Mouse (Mus musculus): ENCODE measurements around the gene Hdac10. TPM values are rescaled to one million over a fixed set of nuclear protein-coding genes. Genes with fewer than 3 reads are reported as not detected.

The Hdac10 gene
- total RNA-seq (2021) (10 to 100 TPM; 10.9 to 11.2 TPM), polyA plus RNA-seq (2012; rRNA removed) (29.7 and 30.3 TPM in 2 replicates)
- long read RNA-seq, transcript Hdac10-201 (20 exons, 2,412 nt): major isoform, 6 of 20 reads
- long read RNA-seq, partial matches to known transcripts: 0 of 20 reads
- long read RNA-seq, other reads (novel, unspliced or antisense): 14 of 20 reads

- peak; percentile 88 for DNase-seq
These were observed at the start of gene Hdac10 for GRCm38 (mm10) chr15:89128382-89129350. Hdac10 (minus strand) TSS chr15:89128700.

GRCm38 (mm10) chr15:89177576-89178259 is 49.2 kb upstream of the Hdac10 start:
- DNase-seq: no peak

GRCm38 (mm10) chr15:89177121-89177520 is 48.6 kb upstream of the Hdac10 start:
- peak; percentile 95 for DNase-seq

- no peak for DNase-seq
These were observed 47.1 kb upstream of the Hdac10 start for GRCm38 (mm10) chr15:89175411-89176155.

- DNase-seq: no peak
These were observed 46.4 kb upstream of the Hdac10 start for GRCm38 (mm10) chr15:89174889-89175339.

- DNase-seq: peak; percentile 81
These were observed 45.4 kb upstream of the Hdac10 start for GRCm38 (mm10) chr15:89173906-89174214.

- peak; percentile 45 for DNase-seq
These were observed 44.8 kb upstream of the Hdac10 start for GRCm38 (mm10) chr15:89173024-89173905.

- no peak for DNase-seq
These were observed 43.9 kb upstream of the Hdac10 start for GRCm38 (mm10) chr15:89172276-89172935.

- DNase-seq: no peak
These were observed 43.1 kb upstream of the Hdac10 start for GRCm38 (mm10) chr15:89171526-89172051.

- peak; percentile 59 for DNase-seq
These were observed 41.6 kb upstream of the Hdac10 start for GRCm38 (mm10) chr15:89170102-89170501.

GRCm38 (mm10) chr15:89169431-89169830 is 40.9 kb upstream of the Hdac10 start:
- DNase-seq: peak; percentile 91

GRCm38 (mm10) chr15:89168922-89169321 is 40.4 kb upstream of the Hdac10 start:
- no peak for DNase-seq

GRCm38 (mm10) chr15:89165478-89165877 is 37.0 kb upstream of the Hdac10 start:
- no peak for DNase-seq

GRCm38 (mm10) chr15:89161397-89161796 is 32.9 kb upstream of the Hdac10 start:
- DNase-seq: no peak

GRCm38 (mm10) chr15:89158516-89158915 is 30.0 kb upstream of the Hdac10 start:
- DNase-seq: no peak

- DNase-seq: peak; percentile 59
These were observed 29.5 kb upstream of the Hdac10 start for GRCm38 (mm10) chr15:89157954-89158353.

GRCm38 (mm10) chr15:89152312-89152711 is 23.8 kb upstream of the Hdac10 start:
- no peak for DNase-seq

- DNase-seq: peak; percentile 52
These were observed 21.5 kb upstream of the Hdac10 start for GRCm38 (mm10) chr15:89150041-89150390.

- DNase-seq: peak; percentile 51
These were observed 21.0 kb upstream of the Hdac10 start, which contains the start of gene Mapk11 for GRCm38 (mm10) chr15:89149271-89150040. Mapk11 (minus strand) TSS chr15:89149628.
